Mouse (Mus musculus) granulocyte monocyte progenitor cell, adult 5-6 weeks (primary cell): ENCODE results near the gene 1700001L19Rik. TPM values are rescaled to one million over a fixed set of nuclear protein-coding genes. Genes with fewer than 3 reads are reported as not detected.

ENCODE experiments used
- ATAC-seq: replicated peaks from 2 replicates; pipeline ENCODE4 v1.8.0; 2016; ENCODE audit warnings: mild to moderate bottlenecking, moderate TSS enrichment, inconsistent platforms; ENCODE audit not compliant: poor library complexity, severe bottlenecking
- total RNA-seq, 2 experiments: library from RNA; stranded (forward) in 1 of 2; stranded (reverse) in 1 of 2; fragments of 200-712, 200-1000 nt in 1 of 2; fragments of >200 nt in 1 of 2; fragmentation: Nextera tagmentation in 1 of 2; gene quantifications; 2 replicates each; pipeline ENCODE4 v1.2.3; 2014 to 2017

Gene 1700001L19Rik
- total RNA-seq, 2 experiments from 2014 or later, result not detected

GRCm38 (mm10) chr13:68605689-68606126, 8.5 kb downstream of the 1700001L19Rik start:
- ATAC-seq, result 0 out of 2 replicates have a peak, but pooled peaks have one; percentile 30

GRCm38 (mm10) chr13:68607652-68608405, 10.6 kb downstream of the 1700001L19Rik start:
- no peak; the same call in 1 of the 2 replicates for ATAC-seq

- no peak for ATAC-seq
Observed at GRCm38 (mm10) chr13:68622792-68623191, 25.6 kb downstream of the 1700001L19Rik start.

GRCm38 (mm10) chr13:68627041-68627440, 29.8 kb downstream of the 1700001L19Rik start:
- no peak for ATAC-seq

GRCm38 (mm10) chr13:68642786-68643185, 45.6 kb downstream of the 1700001L19Rik start:
- no peak for ATAC-seq

Other genes starting within 250 kb of the 1700001L19Rik start
- gene Mtrr, start 15.3 kb upstream of the 1700001L19Rik start, total RNA-seq (2014; fragmentation: Nextera tagmentation), result 17.2 and 18.4 TPM in 2 replicates
- 9.2 and 20.4 TPM in 2 replicates for gene Mtrr, start 15.3 kb upstream of the 1700001L19Rik start, total RNA-seq (2017)
- 40.0 and 49.0 TPM in 2 replicates for gene Fastkd3, start 15.2 kb upstream of the 1700001L19Rik start, total RNA-seq (2014; fragmentation: Nextera tagmentation)
- gene Fastkd3, start 15.2 kb upstream of the 1700001L19Rik start, total RNA-seq (2017), result 12.4 and 21.0 TPM in 2 replicates